Mouse (Mus musculus): ENCODE results near the gene Aqp5.
A peak's percentile ranks its signal among the peaks of the same experiment; 100 is the strongest.

The Aqp5 gene

DNA sequence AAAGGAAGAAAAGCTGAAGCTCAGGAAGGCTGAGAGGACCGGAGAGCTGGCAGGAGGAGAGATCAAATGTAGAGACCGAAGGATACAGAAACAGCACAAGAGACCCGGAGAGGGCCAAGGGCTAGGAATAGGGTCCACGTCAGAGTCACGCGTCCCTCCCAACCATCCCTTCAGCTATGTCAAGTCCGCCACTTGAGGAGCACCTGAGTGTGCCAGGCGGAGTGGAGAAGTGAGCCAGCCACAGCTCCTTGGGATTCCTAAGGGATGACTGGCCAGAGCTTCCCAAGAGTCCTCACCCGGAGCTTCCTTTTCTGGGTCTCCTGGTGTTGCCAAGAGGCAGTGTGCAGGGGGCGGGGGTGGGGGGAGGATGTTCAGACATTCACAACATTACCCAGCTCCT lies 4.4 kb downstream of the Aqp5 start:
- peak; percentile 85 for DNase-seq (ENCODE audit: extremely low read depth, insufficient read length, low spot score)

DNA sequence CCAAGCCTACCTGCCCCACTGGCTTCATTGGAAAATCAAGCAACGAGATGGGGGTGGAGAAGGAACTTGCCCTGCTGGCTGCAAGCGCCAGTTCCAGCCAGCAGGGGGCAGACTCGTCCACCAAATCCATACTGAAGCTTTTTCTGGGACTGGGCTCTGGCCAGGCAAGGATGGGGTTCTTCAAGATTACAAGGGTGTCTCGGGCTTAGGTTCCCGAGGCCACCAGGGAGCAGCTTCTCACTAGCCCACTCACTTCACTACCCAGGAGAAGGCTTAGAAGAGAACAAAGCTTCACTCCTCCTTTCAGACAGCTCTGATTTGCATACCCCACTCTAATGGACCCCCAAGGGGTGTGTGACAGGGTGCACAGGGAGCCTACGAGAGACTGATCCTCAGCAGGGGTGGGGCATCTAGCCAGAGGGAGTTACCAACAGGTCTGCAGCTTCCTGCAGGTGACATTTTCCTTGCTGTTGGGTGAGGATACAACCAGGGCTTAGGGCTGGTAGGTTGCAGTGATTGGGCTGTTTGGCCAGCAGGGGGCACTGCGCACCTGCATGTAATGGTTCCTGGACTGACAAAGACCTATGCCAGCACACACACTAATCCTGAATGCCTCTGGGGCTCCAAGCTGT lies 5.6 kb downstream of the Aqp5 start:
- DNase-seq (ENCODE audit: extremely low read depth, insufficient read length, low spot score): peak; percentile 77

DNA sequence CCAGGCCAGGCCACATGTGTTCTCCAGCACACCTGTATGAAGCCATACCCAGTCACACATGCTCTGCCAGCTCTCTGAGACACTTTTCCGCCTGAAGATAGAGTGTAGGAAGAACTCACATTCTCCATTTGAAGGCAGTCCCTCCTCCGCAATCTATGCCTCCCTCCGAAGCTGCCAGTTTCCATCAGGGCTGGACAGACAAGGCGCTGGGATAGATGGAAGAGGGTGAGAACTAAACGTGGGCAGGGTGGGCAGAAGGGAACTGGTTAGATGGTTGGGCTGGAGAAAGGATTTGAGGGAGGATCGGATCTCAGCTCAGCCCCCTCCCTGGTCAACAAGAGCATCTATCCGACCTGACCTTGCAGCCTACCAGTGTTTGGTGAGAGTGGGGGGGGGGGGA lies 6.3 kb downstream of the Aqp5 start:
- DNase-seq (ENCODE audit: extremely low read depth, insufficient read length, low spot score): no peak

DNA sequence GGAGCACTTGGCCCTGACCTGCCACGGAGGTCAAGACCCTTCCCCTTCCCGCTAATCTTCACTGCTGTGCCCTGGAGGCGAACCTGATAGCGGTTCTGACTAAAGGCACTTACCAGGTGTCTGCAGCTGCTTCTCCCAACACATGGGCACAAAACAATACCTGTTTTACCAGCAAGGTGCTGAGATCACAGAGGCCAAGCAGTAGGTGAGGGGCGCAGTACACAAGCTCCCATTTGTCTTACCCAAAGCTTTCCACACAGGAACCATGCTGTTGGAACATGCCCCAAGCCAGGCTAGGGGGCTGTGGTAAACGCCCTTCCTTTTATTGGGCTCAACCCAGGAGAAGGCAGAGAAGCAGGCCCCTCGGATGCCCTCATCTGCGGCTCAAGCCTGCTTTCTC lies 7.0 kb downstream of the Aqp5 start:
- DNase-seq (ENCODE audit: extremely low read depth, insufficient read length, low spot score): peak; percentile 54

DNA sequence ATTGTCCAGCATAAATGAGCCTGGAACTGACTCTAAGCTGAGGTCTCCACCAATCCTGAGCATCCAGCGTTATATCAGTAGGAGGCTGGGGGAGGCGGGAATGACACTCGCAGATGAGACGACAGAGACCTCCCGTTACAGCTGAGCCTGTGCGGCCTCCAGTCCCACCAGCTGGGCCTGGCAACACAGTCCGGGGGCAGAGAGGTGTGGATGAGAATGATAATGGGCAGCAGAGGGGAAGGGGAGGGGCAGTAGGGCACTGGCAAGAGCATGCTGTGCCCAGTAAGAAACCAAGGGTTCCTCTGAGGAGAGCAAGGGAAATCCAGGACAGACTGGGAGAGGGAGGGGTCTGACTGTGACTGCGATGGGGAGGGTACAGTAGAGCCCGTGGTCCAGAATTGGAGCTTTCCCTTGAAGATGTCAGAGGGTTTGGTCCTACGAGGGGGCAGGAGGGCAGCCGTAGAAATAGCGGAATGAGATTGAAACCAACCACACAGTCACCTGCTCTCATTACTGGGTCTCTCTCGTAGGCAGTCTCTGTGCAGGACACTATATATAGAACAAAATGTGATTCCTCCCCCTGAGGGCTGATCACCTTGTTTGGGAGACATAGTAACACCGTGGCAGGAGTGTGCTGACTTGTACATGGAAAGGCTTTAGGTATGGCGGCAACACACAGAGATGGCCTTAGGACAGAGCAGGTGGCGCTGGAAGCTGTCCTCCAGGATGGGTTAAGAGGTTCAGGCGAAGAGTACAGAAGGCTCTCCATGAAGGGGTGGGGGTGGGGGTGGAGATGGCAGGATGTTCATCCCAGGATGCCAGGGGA lies 8.9 kb downstream of the Aqp5 start:
- peak; percentile 33 for DNase-seq (ENCODE audit: extremely low read depth, insufficient read length, low spot score)

DNA sequence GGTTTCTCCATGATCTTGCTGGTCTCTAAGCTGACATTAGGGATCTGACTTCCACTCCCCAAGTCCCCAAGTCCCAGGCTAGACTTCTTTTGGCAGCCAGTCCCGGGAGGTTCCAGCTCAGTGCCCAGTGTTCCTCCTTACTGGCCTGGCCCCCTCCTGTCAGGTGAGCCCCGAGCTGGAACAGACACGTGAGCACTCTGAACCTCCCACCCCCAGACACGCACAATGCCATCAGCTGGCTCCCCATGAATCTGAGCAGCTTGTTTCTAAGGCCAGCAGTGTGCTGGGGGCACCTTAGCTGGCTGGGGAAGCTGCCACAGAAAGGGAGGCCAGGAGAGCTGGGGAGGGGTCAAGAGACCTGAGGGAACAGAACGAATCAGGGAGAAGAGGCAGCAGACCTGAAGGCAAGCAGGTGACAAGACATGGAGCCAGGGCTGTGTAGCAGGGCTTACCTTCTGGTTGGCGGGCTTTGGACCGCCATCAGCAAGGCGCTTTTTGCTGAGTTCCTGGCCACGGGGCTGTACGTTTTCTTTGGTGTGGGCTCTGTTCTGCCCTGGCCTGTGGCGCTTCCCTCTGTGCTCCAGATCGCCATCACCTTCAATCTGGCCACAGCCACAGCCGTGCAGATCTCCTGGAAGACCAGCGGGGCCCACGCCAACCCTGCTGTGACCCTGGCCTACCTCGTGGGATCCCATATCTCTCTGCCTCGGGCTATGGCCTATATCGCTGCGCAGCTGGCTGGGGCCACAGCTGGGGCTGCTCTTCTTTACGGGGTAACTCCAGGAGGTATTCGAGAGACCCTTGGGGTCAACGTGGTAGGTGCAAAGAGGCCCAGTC lies 10.6 kb downstream of the Aqp5 start, which contains the start of gene Aqp6:
Aqp6 (plus strand) TSS at position 415 of the 837 bp plus-strand sequence.
- DNase-seq (ENCODE audit: extremely low read depth, insufficient read length, low spot score): no peak

DNA sequence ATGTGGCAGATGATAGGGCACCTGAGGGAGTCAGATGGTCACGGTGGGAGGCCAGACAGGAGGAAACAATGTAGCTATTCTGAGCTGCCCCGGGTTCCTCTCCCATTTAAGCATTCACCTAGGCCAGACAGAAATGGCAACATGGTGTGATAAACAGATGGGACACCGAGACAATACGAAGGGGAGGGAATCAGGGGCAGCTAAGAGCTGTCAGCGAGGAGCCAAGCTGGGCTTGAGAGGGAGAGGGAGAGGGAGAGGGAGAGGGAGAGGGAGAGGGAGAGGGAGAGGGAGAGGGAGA lies 11.2 kb downstream of the Aqp5 start:
- no peak for DNase-seq (ENCODE audit: extremely low read depth, insufficient read length, low spot score)

DNA sequence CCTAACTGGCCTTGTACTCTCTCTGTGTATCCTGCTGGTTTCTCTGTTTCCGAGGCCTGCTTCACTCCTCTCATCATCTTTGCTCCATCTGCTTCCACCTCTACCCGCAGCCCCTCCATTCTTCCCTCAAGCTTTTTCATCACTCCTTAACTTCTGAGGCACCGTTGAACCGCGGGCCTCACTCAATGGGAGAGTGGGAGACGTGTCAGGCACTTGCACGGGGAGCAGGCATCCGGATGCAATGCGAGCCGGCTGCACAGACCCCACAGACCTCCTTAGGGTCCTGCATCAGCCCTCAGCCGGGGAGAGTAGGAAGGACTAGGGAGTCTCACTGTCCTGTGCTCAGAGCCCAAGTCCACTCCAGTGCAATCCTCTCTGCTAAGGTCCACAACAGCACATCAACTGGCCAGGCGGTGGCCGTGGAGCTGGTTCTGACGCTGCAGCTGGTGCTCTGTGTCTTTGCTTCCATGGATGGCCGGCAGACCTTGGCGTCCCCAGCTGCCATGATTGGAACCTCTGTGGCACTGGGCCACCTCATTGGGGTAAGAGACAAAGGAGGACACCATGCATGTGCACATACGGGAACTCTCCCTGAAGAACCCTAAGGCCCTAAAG lies 11.7 kb downstream of the Aqp5 start:
- no peak for DNase-seq (ENCODE audit: extremely low read depth, insufficient read length, low spot score)

DNA sequence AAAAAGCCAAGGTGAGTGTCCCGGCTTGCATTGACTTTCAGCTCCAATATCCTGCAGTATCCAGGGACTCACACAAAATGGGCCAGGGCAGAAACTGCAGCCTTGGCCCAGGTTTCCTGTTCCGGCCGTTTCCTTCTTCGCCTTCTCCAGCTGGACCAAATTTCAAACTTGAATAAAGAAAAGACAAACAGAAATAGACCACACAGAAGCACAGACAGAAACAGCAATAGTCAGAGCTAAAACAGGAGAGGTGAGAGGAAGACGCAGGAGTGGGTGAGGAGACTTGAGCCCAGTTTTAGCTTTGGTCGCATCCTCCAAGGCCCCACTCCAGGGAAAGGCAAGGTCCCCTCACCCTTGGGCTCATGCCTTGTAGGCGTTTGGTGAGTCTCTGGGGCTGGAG lies 12.6 kb downstream of the Aqp5 start:
- no peak for DNase-seq (ENCODE audit: extremely low read depth, insufficient read length, low spot score)

DNA sequence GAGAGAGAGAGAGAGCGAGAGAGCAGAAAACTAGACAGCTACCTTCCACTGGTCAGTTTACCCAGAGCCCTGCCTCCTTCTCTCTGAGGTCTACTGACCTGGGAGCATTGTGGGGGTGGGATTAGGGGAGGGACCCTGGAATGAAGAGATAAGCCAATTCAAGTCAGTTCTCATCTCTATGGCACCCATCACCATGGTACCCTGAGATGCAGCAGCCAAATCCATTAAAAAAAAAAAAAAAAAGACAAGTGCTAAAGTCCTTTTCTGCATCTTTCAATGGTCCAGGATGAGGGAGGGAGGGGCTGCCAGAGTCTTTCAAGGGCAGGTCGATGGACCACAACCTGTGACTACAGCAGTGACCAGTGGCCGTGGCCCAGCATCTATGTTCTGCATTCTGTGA lies 15.0 kb downstream of the Aqp5 start:
- no peak for DNase-seq (ENCODE audit: extremely low read depth, insufficient read length, low spot score)

DNA sequence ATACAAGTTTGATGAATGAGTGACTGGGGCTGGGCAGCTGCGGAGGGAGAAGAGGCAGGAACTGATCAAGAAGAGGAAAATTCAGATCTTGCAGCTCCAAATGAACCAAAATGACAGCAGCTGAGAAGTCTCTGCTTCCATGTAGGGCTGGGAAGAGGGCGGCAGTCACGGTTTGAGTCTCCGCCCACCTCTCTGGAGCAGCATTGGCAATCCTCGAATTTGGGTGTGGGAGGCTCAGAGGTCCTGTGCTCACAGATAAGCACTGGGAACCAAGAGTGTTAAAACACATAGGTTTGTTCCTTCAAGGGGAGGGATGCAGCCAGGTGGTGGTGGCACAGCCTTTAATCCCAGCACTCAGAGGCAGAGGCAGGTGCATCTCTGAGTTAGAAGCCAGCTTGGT lies 15.9 kb downstream of the Aqp5 start:
- no peak for DNase-seq (ENCODE audit: extremely low read depth, insufficient read length, low spot score)

DNA sequence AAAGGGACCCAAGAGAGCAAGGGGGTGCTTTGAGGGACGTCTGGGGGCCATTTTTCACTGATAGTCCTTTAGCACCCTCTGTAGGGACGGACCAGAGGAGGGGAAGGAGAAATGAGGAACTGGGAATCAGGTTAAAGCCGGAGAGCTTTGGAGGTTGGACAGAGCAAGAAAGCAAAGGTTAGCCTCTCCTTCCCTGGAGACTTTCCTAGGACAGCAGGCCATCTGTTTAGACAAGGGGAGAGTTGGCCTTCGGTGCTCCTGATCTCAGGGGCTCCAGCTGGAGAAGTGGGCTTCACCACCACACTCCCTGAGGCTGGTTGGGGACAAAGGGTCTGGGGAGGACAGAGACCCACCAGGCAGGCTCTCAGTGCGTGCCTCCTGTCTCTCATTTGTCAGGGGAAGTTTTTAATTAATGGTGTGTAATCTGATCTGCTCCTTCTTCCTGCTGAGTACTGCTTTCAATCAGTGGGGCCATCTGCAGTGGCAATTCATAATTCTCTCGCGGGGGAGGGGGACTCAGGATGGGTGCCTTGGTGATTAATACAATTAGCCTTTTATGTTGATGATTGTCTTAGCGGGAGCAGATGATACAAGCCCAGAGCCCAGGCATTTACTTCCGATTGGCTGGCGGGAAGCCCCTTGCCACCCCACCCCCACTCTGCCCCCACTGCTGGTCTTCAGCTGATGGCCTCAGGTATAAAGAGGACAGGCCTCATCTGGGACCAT lies 17.0 kb downstream of the Aqp5 start:
- DNase-seq (ENCODE audit: extremely low read depth, insufficient read length, low spot score): no peak

DNA sequence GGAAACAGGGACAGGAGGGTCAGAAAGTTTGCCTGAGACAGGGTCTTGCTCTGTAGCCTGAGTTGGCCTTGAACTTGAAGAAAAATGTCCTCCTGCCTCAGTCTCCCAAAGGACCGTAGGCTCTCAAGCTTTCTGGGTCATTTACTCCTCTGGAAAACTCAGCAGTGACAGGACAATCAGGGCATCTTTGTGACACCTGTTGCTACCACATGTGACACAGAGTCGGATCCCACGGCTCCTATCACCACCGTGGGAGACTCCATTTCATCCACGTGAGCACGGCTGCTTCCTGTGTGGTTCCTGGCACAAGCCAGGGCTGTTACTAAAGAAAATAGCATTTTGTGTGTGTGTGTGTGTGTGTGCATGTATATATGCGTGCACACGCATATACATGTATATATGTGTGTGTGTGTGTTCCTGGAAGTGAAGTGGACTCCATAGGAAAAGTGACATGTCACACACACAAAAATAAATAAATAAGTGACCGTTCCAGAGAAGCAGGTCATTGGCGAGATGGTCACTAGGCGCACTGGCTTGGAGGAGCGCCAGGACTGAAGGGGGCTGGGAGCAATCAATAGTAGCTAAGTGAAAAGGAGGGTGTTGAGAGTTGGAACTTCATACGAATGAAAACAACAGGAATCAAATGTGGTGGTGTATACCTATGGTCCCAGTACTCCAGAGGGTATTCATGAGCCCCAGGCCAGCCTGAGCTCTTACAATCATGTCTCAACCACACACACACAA lies 18.0 kb downstream of the Aqp5 start:
- no peak for DNase-seq (ENCODE audit: extremely low read depth, insufficient read length, low spot score)

DNA sequence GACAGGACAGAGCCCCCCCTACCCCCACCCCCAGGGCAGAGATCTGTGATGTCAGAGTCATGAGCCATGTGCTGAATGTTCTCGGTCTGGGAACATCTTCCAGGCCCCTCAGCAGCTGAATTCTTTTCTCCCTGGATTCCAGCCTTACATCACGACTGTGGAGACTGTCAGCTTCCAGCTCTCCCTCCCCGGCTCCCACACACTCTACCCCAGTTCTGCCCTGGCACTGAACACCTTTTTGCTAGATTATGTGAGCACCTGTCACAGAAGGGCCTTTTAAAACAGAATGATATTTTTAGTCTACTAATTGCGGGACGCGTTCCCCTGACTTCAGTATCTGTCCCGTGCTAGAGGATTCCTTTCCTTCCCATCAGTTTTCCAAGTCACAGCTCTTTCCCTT lies 21.0 kb downstream of the Aqp5 start:
- no peak for DNase-seq (ENCODE audit: extremely low read depth, insufficient read length, low spot score)

DNA sequence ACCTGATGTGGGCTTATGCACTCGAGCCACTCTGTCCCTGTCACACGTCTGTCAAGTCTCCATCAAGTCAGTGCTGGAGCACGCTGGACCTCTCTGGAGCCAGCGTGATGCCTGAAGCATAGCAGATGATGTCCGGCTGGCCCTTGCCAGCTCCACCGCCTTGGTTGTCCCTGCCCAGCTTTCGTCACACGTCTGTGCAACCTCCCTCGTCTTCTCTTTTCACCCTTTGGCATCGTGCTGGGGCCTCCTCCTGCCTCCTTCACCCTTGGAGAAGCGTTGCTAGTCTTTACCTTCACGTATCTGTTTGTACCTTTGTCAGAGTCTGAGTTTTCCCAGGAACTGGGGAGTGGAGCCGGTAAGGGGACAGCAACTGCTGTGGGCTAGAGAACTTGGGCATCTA lies 23.7 kb downstream of the Aqp5 start:
- no peak for DNase-seq (ENCODE audit: extremely low read depth, insufficient read length, low spot score)

DNA sequence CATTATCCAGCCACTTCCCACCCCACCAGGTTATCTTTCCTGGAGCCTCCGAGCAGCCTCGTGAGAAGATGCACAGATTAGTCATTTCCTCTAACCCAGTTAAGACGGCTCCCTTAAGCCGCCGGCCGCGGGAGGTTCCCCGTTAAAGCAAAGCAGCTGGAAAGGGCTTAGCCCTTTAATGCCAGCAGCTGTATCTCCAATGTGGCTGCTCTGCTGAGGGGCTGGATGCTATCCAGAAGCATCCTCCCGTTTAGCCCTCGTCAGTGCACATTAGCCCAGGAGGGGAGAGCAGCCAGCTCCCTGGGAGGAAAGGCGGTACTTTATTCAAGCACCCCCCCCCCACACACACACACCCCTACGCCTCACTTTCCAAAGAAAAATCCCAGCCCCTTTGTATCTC lies 24.2 kb downstream of the Aqp5 start:
- no peak for DNase-seq (ENCODE audit: extremely low read depth, insufficient read length, low spot score)

DNA sequence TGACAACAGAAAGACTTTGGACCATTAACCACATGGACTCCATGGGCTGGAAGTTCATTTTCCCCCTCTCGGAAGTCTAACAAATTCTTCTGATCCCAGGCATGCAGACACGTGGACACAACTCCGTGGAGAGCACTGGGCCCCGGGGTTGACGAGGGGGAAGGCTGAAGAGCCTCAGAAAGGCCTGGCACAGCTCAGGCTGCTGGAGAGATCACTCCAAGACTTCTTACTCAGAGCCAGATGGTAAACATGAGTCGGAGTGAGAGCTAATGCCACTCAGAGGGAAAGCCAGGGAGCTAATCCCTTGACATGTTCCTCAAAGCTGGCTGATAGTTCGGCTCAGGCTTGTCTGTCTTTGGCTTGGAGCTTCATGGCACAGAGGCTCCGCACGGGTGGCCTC lies 24.7 kb downstream of the Aqp5 start:
- no peak for DNase-seq (ENCODE audit: extremely low read depth, insufficient read length, low spot score)

DNA sequence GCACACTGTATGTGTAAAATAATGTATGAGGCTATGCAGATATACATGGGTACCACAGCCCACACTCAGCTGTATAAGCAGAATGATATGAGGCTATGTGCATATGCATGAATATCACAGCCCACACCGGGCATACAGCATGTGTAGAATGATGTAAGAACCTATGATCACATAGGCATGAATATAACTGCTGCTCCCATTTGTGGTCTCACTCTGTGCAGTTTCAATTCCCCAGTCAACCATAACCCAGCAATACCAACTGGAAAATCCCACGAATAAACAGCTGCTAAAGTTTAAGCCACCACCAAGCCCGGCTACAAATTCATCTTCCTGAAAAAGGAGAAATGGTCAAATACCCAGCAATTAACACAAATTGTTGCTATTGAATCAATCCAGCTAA lies 28.0 kb downstream of the Aqp5 start:
- DNase-seq (ENCODE audit: extremely low read depth, insufficient read length, low spot score): no peak

DNA sequence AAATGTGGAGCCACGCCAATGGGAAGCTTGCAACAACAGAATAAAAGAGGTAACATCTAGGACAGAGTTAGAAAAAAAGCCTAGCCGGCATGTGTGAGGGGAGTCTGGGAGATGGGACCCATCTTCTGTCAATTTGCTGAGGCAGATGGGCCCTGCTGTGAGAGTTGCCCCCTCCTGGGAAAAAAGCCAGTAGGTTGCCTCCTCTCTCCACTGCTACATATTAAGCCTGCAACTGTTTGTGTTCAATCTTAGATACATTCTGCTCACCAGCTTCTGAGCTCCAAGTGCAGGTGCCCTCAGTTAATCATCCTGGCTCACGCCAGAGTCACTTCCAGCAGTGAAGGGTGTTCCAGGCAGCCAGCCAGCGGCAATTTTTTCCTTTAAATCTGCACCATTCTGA lies 29.2 kb downstream of the Aqp5 start:
- no peak for DNase-seq (ENCODE audit: extremely low read depth, insufficient read length, low spot score)

DNA sequence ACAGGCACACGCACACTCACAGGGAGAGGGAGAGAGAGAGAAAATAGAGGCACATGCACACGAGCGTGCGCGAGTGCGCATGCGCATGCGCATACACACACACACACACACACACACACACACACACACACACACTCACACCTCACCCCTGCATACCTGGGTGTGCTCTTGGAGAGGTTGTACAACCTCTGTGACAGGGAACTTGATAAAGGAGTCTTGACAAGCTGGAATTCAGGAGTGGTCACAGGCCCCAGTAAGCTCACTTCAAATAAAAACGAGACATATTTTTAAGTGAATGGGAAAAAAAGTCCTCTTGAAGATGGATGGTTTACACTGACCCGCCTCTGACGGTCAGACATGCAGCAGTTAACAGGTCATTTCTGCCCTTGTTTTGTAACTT lies 31.5 kb downstream of the Aqp5 start:
- DNase-seq (ENCODE audit: extremely low read depth, insufficient read length, low spot score): no peak
